Mouse (Mus musculus) limb, embryonic 10.5 days (tissue): ENCODE results near the gene H2afz. TPM values are rescaled to one million over a fixed set of nuclear protein-coding genes. Genes with fewer than 3 reads are reported as not detected.
A peak's percentile ranks its signal among the peaks of the same experiment; 100 is the strongest.
"Not testable (repeated sequence)": the region's sequence is repeated elsewhere in the genome, so short reads cannot be mapped to it uniquely, and the experiment has no call there.

Experiments used
- DNase-seq: peaks from one replicate; pipeline ENCODE4 v3.0.0-alpha.2; 2017; ENCODE audit warnings: low spot score
- H3K27ac ChIP-seq: fragments of 300-500 bp; sonication (generic); 2 replicates; pipeline ENCODE4 v1.5.1; 2016; ENCODE audit warnings: mild to moderate bottlenecking
- H3K27me3 ChIP-seq: fragments of 300-500 bp; sonication (generic); 2 replicates; pipeline ENCODE4 v1.6.1; 2016; ENCODE audit warnings: low read depth, mild to moderate bottlenecking; ENCODE audit not compliant: poor library complexity, severe bottlenecking
- H3K36me3 ChIP-seq: fragments of 300-500 bp; sonication (generic); 2 replicates; pipeline ENCODE4 v1.6.1; 2016; ENCODE audit warnings: mild to moderate bottlenecking, moderate library complexity
- H3K4me1 ChIP-seq: fragments of 300-500 bp; sonication (generic); 2 replicates; pipeline ENCODE4 v1.6.1; 2016
- H3K4me3 ChIP-seq: fragments of 300-500 bp; sonication (generic); 2 replicates; pipeline ENCODE4 v1.5.1; 2016; ENCODE audit warnings: mild to moderate bottlenecking, moderate library complexity
- H3K9me3 ChIP-seq: fragments of 300-500 bp; sonication (generic); replicated peaks from 2 replicates; pipeline ENCODE4 v1.6.1; 2016; ENCODE audit warnings: mild to moderate bottlenecking
- WGBS: fragments of 180-500 bp; shearing (Covaris S2); methylation state at CpG from one replicate; pipeline ENCODE4 v1.1.7; 2016; 5-methylcytosine and 5-hydroxymethylcytosine counted together
- polyA plus RNA-seq: library from polyadenylated mRNA; unstranded; fragments of >200 nt; fragmentation: Nextera tagmentation; extraction: Ambion mirVana; gene quantifications from 2 replicates; pipeline ENCODE4 v1.2.1, GENCODE M21; 2016

Gene H2afz
- polyA plus RNA-seq, 1 experiment from 2014 or later, result 3,221 TPM

DNA sequence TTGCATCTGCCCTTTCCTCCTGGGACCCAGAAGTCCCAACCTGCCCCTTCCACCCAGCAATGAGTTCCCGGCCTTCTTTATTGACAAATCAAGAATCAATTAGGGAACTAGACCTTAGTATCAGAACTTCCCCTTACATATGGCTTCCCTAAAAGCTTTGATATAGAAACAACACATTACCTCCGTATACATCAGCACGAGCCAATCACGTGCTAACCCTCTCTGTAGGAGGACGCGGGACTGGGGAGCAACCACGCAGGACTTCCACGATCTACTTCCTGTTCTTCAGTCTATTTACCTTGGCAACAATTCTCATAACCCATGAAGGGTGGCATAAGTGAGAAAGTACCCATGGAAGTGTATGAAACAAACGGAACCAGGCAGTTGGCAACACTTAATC, 15.9 kb upstream of the H2afz start:
- 92% methylated on average over 9 of the region's 9 CpGs for WGBS
- Histone ChIP-seq H3K27me3 (no peaks in the 10 kb centered on the region), H3K4me3 (no peak overlapping the region), H3K27ac (no peak overlapping the region), H3K4me1 (no peaks in the 10 kb centered on the region), H3K9me3 (no peaks in the 10 kb centered on the region), H3K36me3 (no peaks in the 10 kb centered on the region)
- DNase-seq, result peak; percentile 9

DNA sequence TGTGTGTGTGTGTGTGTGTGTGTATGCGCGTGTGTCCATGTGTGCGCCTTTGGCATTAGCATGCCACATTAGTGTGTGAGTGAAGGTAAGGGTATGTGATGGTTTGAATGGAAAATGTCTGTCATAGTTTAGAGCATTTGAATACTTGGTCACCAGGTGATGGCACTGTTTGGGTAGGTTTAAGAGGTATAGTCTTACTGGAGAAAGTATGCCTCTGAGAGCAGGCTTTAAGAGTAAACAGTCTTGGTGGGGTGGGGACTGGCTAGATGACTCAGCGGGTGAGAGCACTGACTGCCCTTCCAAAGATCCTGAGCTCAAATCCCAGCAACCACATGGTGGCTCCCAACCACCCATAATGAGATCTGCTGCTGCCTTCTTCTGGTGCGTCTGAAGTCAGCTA, 14.6 kb upstream of the H2afz start:
- H3K27me3 ChIP-seq, result no peaks in the 10 kb centered on the region
- WGBS, result 91% methylated on average over 5 of the region's 5 CpGs
- H3K9me3 ChIP-seq, result no peaks in the 10 kb centered on the region
- no peaks in the 10 kb centered on the region for H3K4me1 ChIP-seq
- H3K36me3 ChIP-seq, result no peaks in the 10 kb centered on the region
- peak; percentile 3 for DNase-seq
- no peak overlapping the region for H3K27ac ChIP-seq
- no peak overlapping the region for H3K4me3 ChIP-seq

DNA sequence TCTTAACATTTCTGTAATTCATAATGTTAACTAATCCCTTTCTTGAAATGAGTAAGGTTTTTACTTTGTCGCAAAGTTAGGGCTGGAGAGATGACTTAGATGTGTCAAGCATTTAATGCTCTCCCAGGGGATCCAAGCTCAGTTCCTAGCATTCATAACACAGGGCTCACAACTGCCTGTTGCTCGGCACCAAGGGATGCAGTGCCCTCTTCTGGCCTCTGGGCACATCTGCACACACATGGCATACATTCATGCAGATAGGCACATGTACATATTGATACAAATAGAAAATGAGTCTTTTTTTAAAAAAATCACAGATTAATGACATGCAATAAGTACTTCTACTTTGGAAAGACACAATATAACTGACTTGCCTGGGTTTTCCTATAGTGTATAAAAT, 13.1 kb upstream of the H2afz start:
- Histone ChIP-seq H3K36me3 (no peaks in the 10 kb centered on the region), H3K27me3 (no peaks in the 10 kb centered on the region), H3K27ac (no peak overlapping the region), H3K4me1 (no peaks in the 10 kb centered on the region), H3K9me3 (no peaks in the 10 kb centered on the region), H3K4me3 (no peak overlapping the region)
- no peak for DNase-seq
- 89% methylated on average over 2 of the region's 2 CpGs for WGBS

DNA sequence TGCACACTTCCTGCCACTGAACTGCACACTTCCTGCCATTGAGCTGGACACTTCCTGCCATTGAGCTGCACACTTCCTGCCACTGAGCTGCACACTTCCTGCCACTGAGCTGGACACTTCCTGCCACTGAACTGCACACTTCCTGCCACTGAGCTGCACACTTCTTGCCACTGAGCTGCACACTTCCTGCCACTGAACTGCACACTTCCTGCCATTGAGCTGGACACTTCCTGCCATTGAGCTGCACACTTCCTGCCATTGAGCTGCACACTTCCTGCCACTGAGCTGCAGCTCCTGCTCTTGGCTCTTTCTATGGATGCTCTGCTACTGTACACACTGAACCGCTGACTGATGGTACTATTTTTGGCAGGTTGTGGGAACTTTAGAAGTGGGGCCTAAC, 11.3 kb upstream of the H2afz start:
- DNase-seq, H3K9me3 ChIP-seq, H3K36me3 ChIP-seq, H3K4me1 ChIP-seq, H3K27ac ChIP-seq, H3K4me3 ChIP-seq, H3K27me3 ChIP-seq: not testable (repeated sequence)
- WGBS, result 94% methylated on average over 1 of the region's 1 CpGs

DNA sequence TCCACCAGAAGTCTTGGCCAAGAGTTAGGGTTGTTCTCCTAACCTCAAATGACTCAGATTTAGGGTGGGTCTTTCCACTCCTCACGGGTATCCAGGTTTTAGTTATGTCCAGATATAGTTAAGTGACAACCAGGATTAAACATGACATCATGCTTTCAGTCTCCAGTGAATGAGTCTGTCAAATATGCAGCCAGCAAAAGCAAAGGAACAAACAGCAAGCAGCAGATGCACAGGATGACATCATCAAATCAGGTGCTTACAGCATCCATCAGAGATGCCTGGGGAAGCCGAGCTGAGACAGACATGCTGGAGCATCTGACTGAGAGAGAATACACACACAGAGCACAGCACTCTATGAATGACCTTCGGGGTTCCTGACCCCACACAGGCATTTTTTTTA, 9.0 kb upstream of the H2afz start:
- Histone ChIP-seq H3K27me3 (no peaks in the 10 kb centered on the region), H3K9me3 (no peaks in the 10 kb centered on the region), H3K36me3 (no peaks in the 10 kb centered on the region), H3K4me1 (no peaks in the 10 kb centered on the region), H3K4me3 (no peak overlapping the region), H3K27ac (no peak overlapping the region)
- 75% methylated on average over 3 of the region's 3 CpGs for WGBS
- DNase-seq, result peak; percentile 10

DNA sequence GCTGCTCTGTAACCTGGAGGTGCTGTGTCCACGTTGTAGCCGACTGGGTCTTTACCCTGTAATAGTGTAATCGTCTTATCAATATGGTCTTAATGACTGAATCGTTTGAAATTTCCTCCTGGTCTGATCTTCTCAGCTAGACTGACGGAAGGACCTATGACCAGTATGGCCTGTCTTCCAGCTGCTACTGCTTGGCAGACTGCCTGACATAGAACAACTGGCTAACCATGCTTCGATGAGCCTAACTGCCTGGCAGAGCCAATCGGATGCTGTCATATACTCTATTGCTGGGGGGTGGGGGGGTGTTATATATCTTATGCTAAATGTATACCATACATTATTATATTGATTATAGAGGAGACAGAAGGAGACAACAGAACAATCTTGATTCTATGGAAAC, 8.2 kb upstream of the H2afz start:
- DNase-seq, result no peak
- WGBS, result 85% methylated on average over 7 of the region's 7 CpGs
- Histone ChIP-seq H3K36me3 (no peaks in the 10 kb centered on the region), H3K9me3 (no peaks in the 10 kb centered on the region), H3K4me1 (no peaks in the 10 kb centered on the region), H3K4me3 (no peak overlapping the region), H3K27ac (no peak overlapping the region), H3K27me3 (no peaks in the 10 kb centered on the region)

DNA sequence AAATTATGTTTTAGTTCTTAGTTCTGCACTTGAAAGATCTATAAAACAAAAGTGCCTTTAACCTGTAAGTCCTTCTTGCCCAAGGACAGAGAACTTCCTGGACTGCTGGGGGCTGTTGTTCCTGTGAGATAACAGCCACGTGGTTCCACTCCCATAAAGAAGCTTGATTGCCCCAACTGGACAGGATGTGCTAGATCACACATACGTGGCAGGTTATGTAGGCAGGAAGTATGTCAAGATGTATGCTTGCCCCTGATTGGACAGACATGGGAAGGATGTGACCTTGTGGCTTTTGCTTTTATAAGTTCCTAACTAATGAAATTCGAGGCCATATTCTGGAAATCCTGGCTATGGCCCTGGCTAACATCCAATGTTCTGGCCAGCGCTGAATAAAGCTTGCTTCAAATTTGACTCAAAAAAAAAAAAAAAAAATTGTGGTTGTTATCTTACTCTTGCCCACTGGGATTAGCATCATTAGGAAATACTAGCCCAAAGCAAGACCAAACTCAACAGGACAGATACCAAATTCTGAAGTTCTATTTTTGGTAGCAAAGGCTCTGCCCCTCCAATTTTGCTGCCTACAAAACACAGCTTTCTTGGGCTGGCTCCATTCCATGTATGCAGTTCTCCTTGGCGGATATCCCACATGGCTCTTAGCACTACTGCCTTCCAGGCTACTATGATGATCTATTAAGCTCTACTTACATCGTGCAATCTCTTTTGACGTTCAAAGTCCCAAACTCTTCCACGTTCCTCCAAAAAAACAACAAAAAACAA, 3.7 kb upstream of the H2afz start:
- Histone ChIP-seq H3K4me1 (peaks cover 9% of the 10 kb centered on the region; the same call in 1 of the 2 replicates), H3K27me3 (no peaks in the 10 kb centered on the region), H3K9me3 (no peaks in the 10 kb centered on the region), H3K36me3 (peaks cover 2% of the 10 kb centered on the region; the same call in 1 of the 2 replicates), H3K27ac (no peak overlapping the region), H3K4me3 (no peak overlapping the region)
- 78% methylated on average over 8 of the region's 8 CpGs for WGBS
- DNase-seq, result peak; percentile 24

DNA sequence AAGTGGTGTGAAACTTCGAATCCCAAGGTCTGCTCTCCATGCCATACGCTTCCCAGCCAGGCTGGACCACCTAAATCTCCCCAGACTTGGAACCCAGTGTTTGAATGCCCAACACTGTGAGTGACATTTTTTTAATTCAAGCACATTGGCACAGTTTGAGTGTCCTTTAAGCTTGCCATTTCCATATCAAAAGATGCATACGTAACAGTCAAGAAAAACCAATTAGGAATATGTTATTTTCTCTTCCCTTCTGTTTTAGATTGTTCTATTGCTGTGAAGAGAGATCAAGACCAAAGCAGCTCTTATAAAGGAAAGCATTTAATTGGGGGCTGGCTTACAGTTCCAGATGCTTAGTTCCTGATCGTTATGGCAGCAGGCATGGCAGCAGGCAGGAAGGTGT, 2.9 kb upstream of the H2afz start:
- Histone ChIP-seq H3K4me3 (no peak overlapping the region), H3K27ac (no peak overlapping the region), H3K9me3 (no peaks in the 10 kb centered on the region), H3K4me1 (peaks cover 13% of the 10 kb centered on the region; the same call in 1 of the 2 replicates), H3K27me3 (no peaks in the 10 kb centered on the region), H3K36me3 (peaks cover 9% of the 10 kb centered on the region)
- whole genome bisulfite sequencing, result 90% methylated on average over 4 of the region's 4 CpGs
- peak; percentile 9 for DNase-seq

DNA sequence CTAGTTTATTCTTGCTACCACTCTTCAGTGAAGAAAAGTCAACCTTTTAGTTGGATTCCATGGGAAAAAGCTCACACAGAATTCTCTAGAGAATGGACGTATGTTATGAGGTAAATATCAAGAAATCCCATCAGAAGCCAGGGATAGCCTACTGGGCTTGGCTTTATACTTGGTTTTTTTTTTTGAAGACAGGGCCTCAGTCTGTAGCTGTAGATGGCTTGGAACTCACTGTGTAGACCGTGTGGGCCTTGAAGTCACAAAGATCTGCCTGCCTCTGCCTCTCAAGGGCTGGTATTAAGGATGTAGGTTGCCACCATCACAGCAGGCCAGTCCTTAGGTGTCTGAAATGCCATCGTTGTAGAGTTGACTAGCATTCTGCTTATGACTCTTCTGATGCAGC, 1.7 kb upstream of the H2afz start:
- H3K9me3 ChIP-seq, result no peaks in the 10 kb centered on the region
- peaks cover 21% of the 10 kb centered on the region for H3K4me1 ChIP-seq
- 91% methylated on average over 3 of the region's 3 CpGs for WGBS
- DNase-seq, result peak; percentile 26
- no peak overlapping the region for H3K4me3 ChIP-seq
- no peak overlapping the region for H3K27ac ChIP-seq
- peaks cover 16% of the 10 kb centered on the region for H3K36me3 ChIP-seq
- no peaks in the 10 kb centered on the region for H3K27me3 ChIP-seq

DNA sequence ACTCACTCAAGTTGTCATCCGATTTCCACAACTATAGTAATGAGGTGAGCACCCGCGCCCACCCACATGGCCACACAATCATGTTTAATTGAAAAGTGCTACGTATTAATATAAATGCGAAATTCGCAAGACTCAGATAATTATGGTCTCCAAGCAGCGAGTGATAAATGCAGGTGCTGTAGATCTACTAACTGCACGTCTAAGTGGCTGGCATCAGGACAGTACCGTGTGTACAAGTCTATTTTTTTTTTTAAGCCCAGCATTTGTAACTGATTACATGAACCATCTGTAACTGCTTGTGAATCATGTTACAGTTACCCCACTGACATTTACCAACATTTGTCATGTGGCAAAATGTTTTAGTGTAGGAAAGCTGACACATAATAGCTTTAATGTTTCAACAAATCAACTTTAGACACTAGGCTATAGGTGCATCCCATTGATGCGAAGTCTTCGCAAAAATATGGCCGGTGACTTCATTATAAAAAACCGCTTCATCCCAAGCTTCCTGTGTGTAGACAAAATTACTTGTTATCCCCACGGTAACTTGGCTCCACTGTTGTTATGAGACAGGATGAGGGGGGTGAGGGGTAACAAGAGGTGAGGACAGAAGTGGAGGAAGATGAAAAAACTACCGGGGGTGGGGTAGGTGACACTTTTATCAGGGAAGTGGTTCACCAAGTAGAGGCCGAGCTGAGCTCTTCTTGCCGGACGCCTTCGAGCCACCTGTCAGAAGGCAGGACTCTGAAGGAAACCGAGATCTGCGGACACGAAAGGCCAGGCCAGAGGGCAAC, 760 bp upstream of the H2afz start:
- Histone ChIP-seq H3K9me3 (no peaks in the 10 kb centered on the region), H3K27me3 (no peaks in the 10 kb centered on the region), H3K4me1 (peaks cover 28% of the 10 kb centered on the region), H3K4me3 (peak overlapping the region; percentile 87), H3K27ac (peak overlapping the region; percentile 99), H3K36me3 (peaks cover 16% of the 10 kb centered on the region)
- peak; percentile 23 for DNase-seq
- WGBS, result 39% methylated on average over 22 of the region's 22 CpGs

DNA sequence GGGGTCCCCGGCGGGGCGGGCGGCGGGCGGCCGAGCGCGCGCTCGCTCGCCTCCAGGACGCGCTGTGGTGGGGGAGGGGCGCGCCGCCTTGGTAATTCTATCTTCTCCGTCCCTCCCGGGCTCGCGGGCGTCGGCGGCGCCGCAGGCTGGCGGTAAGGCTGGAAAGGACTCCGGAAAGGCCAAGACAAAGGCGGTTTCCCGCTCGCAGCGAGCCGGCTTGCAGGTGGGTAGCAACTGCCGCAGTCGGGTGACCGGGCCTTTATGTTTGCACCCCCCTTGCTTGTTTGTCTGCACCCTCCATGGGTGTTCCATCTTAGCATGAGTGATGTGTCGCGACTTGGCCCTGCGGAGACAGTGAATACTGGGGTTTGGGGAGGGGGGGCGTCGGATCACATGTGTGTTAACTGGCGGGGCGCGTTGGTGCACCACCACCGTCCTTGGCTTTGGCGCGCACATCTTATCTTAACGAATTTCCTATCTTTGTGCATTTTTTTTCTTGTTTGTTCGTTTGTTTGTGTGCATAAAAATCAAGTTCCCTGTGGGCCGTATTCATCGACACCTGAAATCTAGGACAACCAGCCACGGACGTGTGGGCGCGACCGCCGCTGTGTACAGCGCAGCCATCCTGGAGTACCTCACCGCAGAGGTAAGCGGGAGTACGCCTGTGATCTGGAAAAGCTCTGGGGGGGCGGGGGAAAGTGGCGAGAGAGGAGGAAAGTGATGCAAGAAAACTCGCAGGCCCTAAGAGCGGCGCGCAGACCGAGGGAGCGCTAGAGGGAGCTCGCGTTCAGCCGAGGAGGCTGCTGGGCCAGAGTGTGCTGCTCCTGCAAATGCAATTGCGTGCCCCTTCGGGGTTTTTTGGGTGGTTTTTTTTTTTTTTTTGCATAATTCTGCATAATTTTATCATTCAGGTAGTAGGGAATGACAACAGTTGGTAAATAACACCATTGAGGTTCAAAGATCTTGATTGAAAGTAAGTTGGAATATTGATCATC, 998 bp downstream of the H2afz start:
- peak overlapping the region; percentile 99 for H3K27ac ChIP-seq
- H3K4me1 ChIP-seq, result peaks cover 28% of the 10 kb centered on the region
- no peaks in the 10 kb centered on the region for H3K9me3 ChIP-seq
- peak; percentile 89 for DNase-seq
- WGBS, result under 1% methylated on average over 61 of the region's 74 CpGs
- no peaks in the 10 kb centered on the region for H3K27me3 ChIP-seq
- peaks cover 16% of the 10 kb centered on the region for H3K36me3 ChIP-seq
- peak overlapping the region; percentile 87 for H3K4me3 ChIP-seq

DNA sequence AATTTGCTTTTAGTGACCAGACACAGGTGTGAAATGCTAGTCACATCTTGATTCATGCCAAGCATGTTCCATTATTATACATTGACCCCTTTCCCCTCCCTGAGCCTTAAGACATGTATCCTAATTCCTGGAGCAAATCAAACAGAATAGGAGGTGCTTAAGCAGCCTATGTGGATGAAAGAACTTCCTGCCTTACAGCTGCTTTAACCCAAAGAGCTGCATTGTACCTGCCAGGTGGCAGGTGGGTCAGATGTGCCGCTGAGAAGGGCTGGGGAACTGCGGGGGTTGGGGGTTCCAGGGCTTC, 2.8 kb downstream of the H2afz start:
- Histone ChIP-seq H3K27me3 (no peaks in the 10 kb centered on the region), H3K9me3 (no peaks in the 10 kb centered on the region), H3K27ac (peak overlapping the region; percentile 97), H3K4me1 (peaks cover 28% of the 10 kb centered on the region), H3K4me3 (peak overlapping the region; percentile 78), H3K36me3 (peaks cover 16% of the 10 kb centered on the region)
- peak; percentile 32 for DNase-seq
- WGBS, result 4% methylated on average over 2 of the region's 2 CpGs
